ENCODE assay signal across 20 mouse cellular contexts in the genomic region with DNA sequence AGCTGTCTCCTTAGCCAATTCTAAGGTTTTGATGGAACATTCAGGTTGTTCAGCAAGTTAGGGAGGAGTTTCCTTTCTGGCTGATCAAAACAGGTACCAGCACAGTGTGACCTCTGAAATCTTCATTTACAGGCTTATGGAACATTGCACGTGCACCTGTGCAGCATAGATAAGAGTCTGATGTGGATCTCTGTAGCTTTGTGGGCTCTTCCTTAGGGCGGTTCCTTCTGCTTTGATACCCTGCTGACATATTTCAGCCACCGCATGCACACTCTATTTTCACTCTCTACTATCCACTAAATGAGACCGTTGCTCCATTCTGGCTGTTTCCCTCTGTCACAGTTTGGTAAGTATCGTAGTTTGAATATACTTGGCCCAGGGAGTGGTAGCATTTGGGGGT. TPM values are rescaled to one million over a fixed set of nuclear protein-coding genes. Genes with fewer than 3 reads are reported as not detected.
"Had no signal": no experiment of that assay in that cellular context is flagged by ENCODE, and none has a peak within 500 bp of the region (broad histone marks: within the 10 kb centered on the region; RNA-seq: fewer than 3 reads in every experiment).

No protein-coding gene starts in this region.

- ATAC-seq: intestine, embryonic 15.5 days; midbrain, embryonic 15.5 days had no signal

- H3K4me1 ChIP-seq: intestine, embryonic 15.5 days; kidney, embryonic 15.5 days; midbrain, embryonic 15.5 days; neural tube, embryonic 13.5 days had no signal

- DNase-seq: kidney, adult 11 months; kidney, adult 8-10 months; kidney, postnatal 10 days; kidney, postnatal 4 days; layer of hippocampus, adult 9-11 months; liver, embryonic 13.5 days; lung, adult 2 months; lung, postnatal 14 days; lung, postnatal 4 days; retina, postnatal 1 day; right cerebral cortex, postnatal 25 days; spleen, adult 18-20 months had no signal

- H3K27ac ChIP-seq: intestine, embryonic 15.5 days; kidney, embryonic 15.5 days; liver, embryonic 13.5 days; midbrain, embryonic 15.5 days; neural tube, embryonic 13.5 days; stomach, postnatal 0 days had no signal

- H3K27me3 ChIP-seq: intestine, embryonic 15.5 days; kidney, embryonic 15.5 days; liver, embryonic 13.5 days; midbrain, embryonic 15.5 days; neural tube, embryonic 13.5 days had no signal

- H3K36me3 ChIP-seq: intestine, embryonic 15.5 days; kidney, embryonic 15.5 days; liver, embryonic 13.5 days; midbrain, embryonic 15.5 days; neural tube, embryonic 13.5 days had no signal

- H3K4me3 ChIP-seq: intestine, embryonic 15.5 days; kidney, embryonic 15.5 days; liver, embryonic 13.5 days; midbrain, embryonic 15.5 days; neural tube, embryonic 13.5 days had no signal

RNA-seq across cellular contexts. Expression of a gene that starts 13.9 kb away (rescaled TPM):
- total RNA-seq: megakaryocyte progenitor cell, adult 5-6 weeks; megakaryocyte-erythroid progenitor cell, adult 5-6 weeks had no signal

RNA-seq across cellular contexts. Expression of a gene that starts 17.2 kb away (rescaled TPM):
- total RNA-seq: neutrophil, adult 5-6 weeks had no signal
